Mouse (Mus musculus) megakaryocyte, embryonic 14.5 days (primary cell): ENCODE results near the gene Tyw3. TPM values are rescaled to one million over a fixed set of nuclear protein-coding genes. Genes with fewer than 3 reads are reported as not detected.

ENCODE experiments used
- H3K27me3 ChIP-seq: replicated peaks from 2 replicates; pipeline ENCODE3; 2012; ENCODE audit warnings: inconsistent platforms
- H3K36me3 ChIP-seq: replicated peaks from 2 replicates; pipeline ENCODE3; 2012; ENCODE audit warnings: low read length, inconsistent platforms, mixed read lengths
- H3K4me1 ChIP-seq: 2 replicates; pipeline ENCODE4 v1.6.1; 2012; ENCODE audit warnings: inconsistent platforms
- H3K4me3 ChIP-seq: replicated peaks from 2 replicates; pipeline ENCODE3; 2012; ENCODE audit warnings: moderate library complexity, mild to moderate bottlenecking, inconsistent platforms
- H3K9me3 ChIP-seq: 2 replicates; pipeline ENCODE4 v1.6.1; 2012; ENCODE audit warnings: inconsistent platforms
- FLI1 ChIP-seq: IDR thresholded peaks from 2 replicates; pipeline ENCODE4 v1.6.1; 2012; ENCODE audit warnings: low read length, inconsistent platforms, mixed read lengths
- GATA1 ChIP-seq: IDR thresholded peaks from 3 replicates; pipeline ENCODE4 v1.6.1; 2012; ENCODE audit warnings: mixed read lengths, low read length, inconsistent platforms, borderline replicate concordance
- polyA plus RNA-seq: library from polyadenylated mRNA; stranded (reverse); fragments of >175 nt; gene quantifications from 2 replicates; pipeline ENCODE4 v1.2.3, GENCODE M21; 2012; ENCODE audit warnings: low replicate concordance; ENCODE audit not compliant: insufficient read depth

Tyw3 gene
- polyA plus RNA-seq, 1 experiment: 1.3 TPM

DNA sequence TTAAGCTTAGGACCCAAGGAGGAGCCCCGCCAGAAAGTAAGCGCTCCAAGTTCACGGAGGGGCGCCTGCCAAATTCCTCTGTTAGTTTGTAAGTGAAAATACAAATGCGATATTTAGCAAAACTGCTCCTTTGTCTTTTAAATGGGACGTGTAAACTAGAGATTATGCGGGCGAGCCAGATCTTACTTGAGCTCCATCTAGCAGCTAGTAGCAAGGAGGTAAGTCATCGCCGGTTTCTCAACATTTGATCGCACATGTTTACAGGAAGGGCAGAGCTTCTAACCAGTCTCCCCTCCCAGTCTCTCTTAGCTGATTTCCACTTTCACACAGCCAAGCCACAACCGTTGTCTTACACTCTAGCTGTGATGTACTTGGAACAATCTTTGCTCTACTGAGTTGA lies 26.1 kb downstream of the Tyw3 start:
- H3K4me3 ChIP-seq: peak overlapping the region; percentile 67
- no peaks in the 10 kb centered on the region for H3K9me3 ChIP-seq
- TF ChIP-seq FLI1 (no peak), GATA1 (no peak)

GRCm38 (mm10) chr3:154570029-154570575 lies 26.8 kb downstream of the Tyw3 start:
- Histone ChIP-seq H3K36me3 (no peaks in the 10 kb centered on the region), H3K4me3 (no peak overlapping the region), H3K27me3 (peaks cover 11% of the 10 kb centered on the region), H3K4me1 (peaks cover 12% of the 10 kb centered on the region), H3K9me3 (no peaks in the 10 kb centered on the region)
- TF ChIP-seq FLI1 (no peak), GATA1 (no peak)

More for the DNA sequence above, 26.1 kb downstream of the Tyw3 start:
- peaks cover 12% of the 10 kb centered on the region for H3K4me1 ChIP-seq
- no peaks in the 10 kb centered on the region for H3K36me3 ChIP-seq
- peaks cover 11% of the 10 kb centered on the region for H3K27me3 ChIP-seq

GRCm38 (mm10) chr3:154565437-154565836 lies 31.5 kb downstream of the Tyw3 start:
- no peak for TF ChIP-seq GATA1
- TF ChIP-seq FLI1: no peak

GRCm38 (mm10) chr3:154562192-154562591 lies 34.7 kb downstream of the Tyw3 start:
- peaks cover 11% of the 10 kb centered on the region; the same call in 1 of the 2 replicates for H3K9me3 ChIP-seq
- H3K27me3 ChIP-seq: peaks cover 4% of the 10 kb centered on the region
- no peaks in the 10 kb centered on the region for H3K4me1 ChIP-seq
- H3K4me3 ChIP-seq: no peak overlapping the region
- no peak for TF ChIP-seq FLI1
- no peak for TF ChIP-seq GATA1
- no peaks in the 10 kb centered on the region for H3K36me3 ChIP-seq

More at GRCm38 (mm10) chr3:154565437-154565836, 31.5 kb downstream of the Tyw3 start:
- H3K9me3 ChIP-seq: peaks cover 4% of the 10 kb centered on the region; the same call in 1 of the 2 replicates
- peaks cover 6% of the 10 kb centered on the region for H3K27me3 ChIP-seq
- H3K36me3 ChIP-seq: no peaks in the 10 kb centered on the region
- H3K4me1 ChIP-seq: no peaks in the 10 kb centered on the region
- H3K4me3 ChIP-seq: no peak overlapping the region

GRCm38 (mm10) chr3:154551035-154551411 lies 45.9 kb downstream of the Tyw3 start:
- Histone ChIP-seq H3K36me3 (no peaks in the 10 kb centered on the region), H3K4me3 (no peak overlapping the region), H3K9me3 (0 out of 2 replicates have a peak, but pooled peaks cover 3% of the 10 kb centered on the region), H3K4me1 (no peaks in the 10 kb centered on the region), H3K27me3 (peaks cover 6% of the 10 kb centered on the region)
- no peak for TF ChIP-seq FLI1
- TF ChIP-seq GATA1: no peak

DNA sequence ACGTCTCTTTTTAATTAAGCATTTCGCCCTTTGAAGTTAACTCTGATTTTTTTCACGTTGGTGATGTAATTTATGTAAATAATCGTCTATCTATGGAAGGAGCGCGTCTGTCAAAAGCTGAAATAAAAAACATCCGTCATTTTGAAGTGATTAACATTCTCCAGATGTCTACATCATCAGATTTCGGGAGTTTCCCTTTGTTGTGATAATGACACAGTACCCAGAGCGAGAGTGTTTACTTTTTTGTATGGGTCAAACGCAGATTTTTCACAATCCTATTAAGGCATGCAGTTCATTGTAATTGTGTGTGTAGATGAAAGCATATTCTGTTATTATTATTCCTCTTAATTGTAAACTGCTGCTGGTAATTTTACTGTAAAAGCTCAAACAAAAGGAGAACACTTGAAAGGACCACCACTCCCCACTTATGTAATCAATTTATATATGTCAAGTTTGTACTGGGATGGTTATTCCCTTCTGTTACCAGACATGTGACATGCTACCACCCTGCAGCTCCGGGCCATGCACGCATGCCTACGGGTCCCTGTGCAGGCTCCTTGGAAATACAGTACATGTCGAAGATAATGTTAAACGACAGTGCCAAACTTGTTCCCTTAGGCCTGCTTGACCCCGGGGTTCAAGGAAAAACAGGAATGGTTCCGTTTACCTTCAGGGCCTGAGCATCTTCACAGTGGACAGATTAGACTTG lies 46.4 kb downstream of the Tyw3 start:
- no peak for TF ChIP-seq GATA1
- no peak for TF ChIP-seq FLI1
- peaks cover 6% of the 10 kb centered on the region for H3K27me3 ChIP-seq

GRCm38 (mm10) chr3:154548868-154549301 lies 48.0 kb downstream of the Tyw3 start:
- Histone ChIP-seq H3K27me3 (peaks cover 6% of the 10 kb centered on the region), H3K36me3 (no peaks in the 10 kb centered on the region), H3K4me1 (no peaks in the 10 kb centered on the region), H3K9me3 (peaks cover 3% of the 10 kb centered on the region; the same call in 1 of the 2 replicates), H3K4me3 (no peak overlapping the region)
- TF ChIP-seq GATA1 (no peak), FLI1 (no peak)

More for the DNA sequence above, 46.4 kb downstream of the Tyw3 start:
- Histone ChIP-seq H3K4me1 (no peaks in the 10 kb centered on the region), H3K36me3 (no peaks in the 10 kb centered on the region), H3K9me3 (0 out of 2 replicates have a peak, but pooled peaks cover 3% of the 10 kb centered on the region), H3K4me3 (no peak overlapping the region)

DNA sequence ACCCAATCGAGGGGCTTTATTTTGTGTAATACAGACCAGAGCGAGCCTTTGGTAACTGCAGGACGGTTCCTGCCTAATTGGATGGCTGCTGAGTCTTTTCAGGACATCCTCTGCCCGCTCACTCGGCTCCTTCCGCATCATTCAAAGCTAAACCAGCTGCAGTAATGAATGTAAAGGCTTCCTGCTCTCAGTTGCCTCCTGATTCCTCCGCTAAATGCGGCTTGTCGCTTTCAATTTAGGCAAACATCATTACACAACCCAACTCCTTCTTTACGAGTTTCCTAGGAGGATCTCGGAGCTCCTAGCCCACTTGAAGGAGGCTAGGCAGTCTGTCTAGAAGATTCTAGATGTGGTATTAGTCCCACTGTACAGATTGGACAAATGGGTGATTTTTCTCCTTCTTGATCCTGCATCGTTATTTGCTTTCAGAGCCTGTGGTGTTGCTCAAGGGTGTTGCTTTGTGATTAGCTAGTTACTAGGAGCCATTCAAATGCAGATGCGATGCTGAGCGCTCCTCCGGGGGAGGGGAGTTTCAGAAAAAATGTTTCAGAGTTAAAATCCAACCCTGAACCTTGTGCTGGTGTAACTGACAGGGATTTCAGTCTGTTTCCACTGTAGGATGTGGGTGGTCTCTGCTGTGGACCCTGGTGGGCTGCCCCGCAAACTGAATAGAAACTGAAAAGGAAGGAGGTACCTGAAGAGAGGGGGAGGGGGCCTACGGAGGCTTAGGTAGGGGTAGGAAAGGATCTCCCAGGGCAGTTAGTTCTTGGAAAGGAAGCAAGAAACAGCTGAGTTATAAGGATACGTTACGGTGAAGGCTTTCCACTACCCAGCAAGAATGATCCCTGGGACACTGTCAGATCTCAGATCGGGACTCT lies 49.1 kb downstream of the Tyw3 start:
- H3K36me3 ChIP-seq: no peaks in the 10 kb centered on the region
- H3K4me1 ChIP-seq: no peaks in the 10 kb centered on the region
- peak overlapping the region; percentile 12 for H3K4me3 ChIP-seq
- H3K27me3 ChIP-seq: peaks cover 6% of the 10 kb centered on the region
- TF ChIP-seq GATA1: no peak
- TF ChIP-seq FLI1: no peak
- H3K9me3 ChIP-seq: peaks cover 3% of the 10 kb centered on the region; the same call in 1 of the 2 replicates

DNA sequence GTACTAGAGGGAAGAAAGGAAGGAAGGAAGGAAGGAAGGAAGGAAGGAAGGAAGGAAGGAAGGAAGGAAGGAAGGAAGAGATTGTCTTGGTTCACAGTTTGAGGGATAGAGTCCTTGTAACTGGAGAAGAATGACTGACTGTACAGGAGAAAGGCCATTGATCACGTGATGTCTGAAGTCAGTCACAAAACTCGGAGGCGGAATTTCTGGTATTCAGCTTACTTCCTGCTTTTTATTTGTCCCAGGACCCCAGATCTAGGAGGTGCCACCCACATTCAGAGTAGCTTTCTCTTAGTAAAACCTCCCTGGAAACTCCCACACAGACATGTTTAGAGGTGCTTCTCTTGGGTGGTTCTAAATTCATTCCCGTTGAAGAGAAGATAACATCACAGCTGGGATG lies 50.7 kb downstream of the Tyw3 start:
- Histone ChIP-seq H3K4me3 (no peak overlapping the region), H3K27me3 (peaks cover 6% of the 10 kb centered on the region), H3K36me3 (no peaks in the 10 kb centered on the region), H3K9me3 (peaks cover 6% of the 10 kb centered on the region; the same call in 1 of the 2 replicates), H3K4me1 (no peaks in the 10 kb centered on the region)
- TF ChIP-seq FLI1 (no peak), GATA1 (no peak)
